Mouse (Mus musculus): ENCODE measurements at regions not wholly inside any gene's neighbourhood (a gene's known extent, or its start where the extent isn't known, plus 50 kb on each side); places are given as distances from the start of the nearest gene placed in this dataset.

- no peak overlapping the region for H3K4me3 ChIP-seq
- no peaks in the 10 kb centered on the region for H3K36me3 ChIP-seq
- H3K27ac ChIP-seq, result no peak overlapping the region
- 69% methylated on average over 4 of the region's 4 CpGs for WGBS
- no peak overlapping the region for H3K9ac ChIP-seq
- no peak for ATAC-seq (replicated peaks; ENCODE audit: insufficient number of reproducible peaks, insufficient read depth, low FRiP score, low read depth)
- H3K9me3 ChIP-seq (replicated peaks), result no peaks in the 10 kb centered on the region
- H3K4me1 ChIP-seq (replicated peaks), result no peaks in the 10 kb centered on the region
- H3K27me3 ChIP-seq, result no peaks in the 10 kb centered on the region
- no peak overlapping the region for H3K4me2 ChIP-seq
Observed at GRCm38 (mm10) chr1:127079012-127079411, 125.8 kb upstream of the Mgat5 start.

DNA sequence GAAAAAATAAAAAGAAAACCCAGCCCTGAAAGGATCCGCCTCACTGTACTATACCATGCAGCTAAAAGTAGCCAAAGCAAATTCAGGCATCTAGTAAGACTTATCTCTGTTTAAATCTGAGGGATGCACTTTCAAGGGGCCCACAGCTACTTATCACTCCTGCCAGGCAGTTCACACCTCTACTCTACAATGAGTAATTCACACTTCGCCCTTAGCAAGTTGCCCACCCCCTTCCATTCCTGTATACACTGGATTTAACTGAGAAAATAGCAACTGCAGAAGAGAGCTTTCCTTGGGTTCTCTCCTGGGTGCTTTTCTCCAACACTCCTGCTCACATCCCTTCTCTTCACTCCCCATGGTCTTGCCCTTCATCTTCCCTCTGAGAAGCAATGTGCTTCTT, 142.4 kb upstream of the Mgat5 start:
- H3K27me3 ChIP-seq, result no peaks in the 10 kb centered on the region
- H3K4me3 ChIP-seq, result no peak overlapping the region
- no peak overlapping the region for H3K9ac ChIP-seq
- no peak overlapping the region for H3K27ac ChIP-seq
- no peaks in the 10 kb centered on the region for H3K36me3 ChIP-seq
- H3K9me3 ChIP-seq (replicated peaks), result no peaks in the 10 kb centered on the region
- WGBS, result 64% methylated on average over 2 of the region's 2 CpGs
- no peak for ATAC-seq (replicated peaks; ENCODE audit: insufficient number of reproducible peaks, insufficient read depth, low FRiP score, low read depth)
- H3K4me1 ChIP-seq (replicated peaks), result no peaks in the 10 kb centered on the region
- H3K4me2 ChIP-seq, result no peak overlapping the region

GRCm38 (mm10) chr1:127045711-127046420, 158.9 kb upstream of the Mgat5 start:
- no peak for ATAC-seq (replicated peaks; ENCODE audit: insufficient number of reproducible peaks, insufficient read depth, low FRiP score, low read depth)
- no peaks in the 10 kb centered on the region for H3K9me3 ChIP-seq (replicated peaks)
- H3K4me2 ChIP-seq, result no peak overlapping the region
- 72% methylated on average over 6 of the region's 6 CpGs for WGBS
- H3K27ac ChIP-seq, result no peak overlapping the region
- H3K27me3 ChIP-seq, result no peaks in the 10 kb centered on the region
- H3K36me3 ChIP-seq, result no peaks in the 10 kb centered on the region
- H3K4me1 ChIP-seq (replicated peaks), result no peaks in the 10 kb centered on the region
- no peak overlapping the region for H3K4me3 ChIP-seq
- H3K9ac ChIP-seq, result no peak overlapping the region

DNA sequence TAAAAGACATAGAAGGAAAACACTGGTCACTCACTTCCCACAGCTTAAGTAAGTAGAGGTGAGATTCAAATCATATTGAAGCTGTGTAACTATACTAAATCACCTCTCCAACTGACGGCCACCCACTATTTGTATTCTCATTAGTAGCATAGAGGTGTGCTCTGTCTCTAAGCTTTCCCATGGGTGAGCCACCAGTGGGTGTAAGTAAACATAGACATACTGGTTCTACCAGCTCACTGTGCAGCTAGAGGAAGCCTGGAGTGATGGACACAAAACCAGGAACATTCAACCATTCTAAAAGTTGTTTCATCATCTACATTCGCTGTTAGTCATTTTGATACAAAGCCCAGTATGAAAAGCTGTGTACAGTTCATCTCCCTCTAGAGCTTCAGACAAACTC, 170.1 kb upstream of the Mgat5 start:
- 84% methylated on average over 2 of the region's 2 CpGs for WGBS
- ATAC-seq (replicated peaks; ENCODE audit: insufficient number of reproducible peaks, insufficient read depth, low FRiP score, low read depth), result no peak
- no peak overlapping the region for H3K4me3 ChIP-seq
- H3K9ac ChIP-seq, result no peak overlapping the region
- no peaks in the 10 kb centered on the region for H3K27me3 ChIP-seq
- H3K9me3 ChIP-seq (replicated peaks), result no peaks in the 10 kb centered on the region
- no peak overlapping the region for H3K4me2 ChIP-seq
- H3K36me3 ChIP-seq, result no peaks in the 10 kb centered on the region
- H3K4me1 ChIP-seq (replicated peaks), result no peaks in the 10 kb centered on the region
- H3K27ac ChIP-seq, result no peak overlapping the region

GRCm38 (mm10) chr1:127031563-127031962, 173.3 kb upstream of the Mgat5 start:
- Histone ChIP-seq H3K9me3 (replicated peaks) (no peaks in the 10 kb centered on the region), H3K4me3 (no peak overlapping the region), H3K27me3 (no peaks in the 10 kb centered on the region), H3K4me1 (replicated peaks) (no peaks in the 10 kb centered on the region), H3K9ac (no peak overlapping the region), H3K27ac (no peak overlapping the region), H3K4me2 (no peak overlapping the region), H3K36me3 (no peaks in the 10 kb centered on the region)
- ATAC-seq (replicated peaks; ENCODE audit: insufficient number of reproducible peaks, insufficient read depth, low FRiP score, low read depth), result no peak
- WGBS, result 29% methylated on average over 4 of the region's 4 CpGs

DNA sequence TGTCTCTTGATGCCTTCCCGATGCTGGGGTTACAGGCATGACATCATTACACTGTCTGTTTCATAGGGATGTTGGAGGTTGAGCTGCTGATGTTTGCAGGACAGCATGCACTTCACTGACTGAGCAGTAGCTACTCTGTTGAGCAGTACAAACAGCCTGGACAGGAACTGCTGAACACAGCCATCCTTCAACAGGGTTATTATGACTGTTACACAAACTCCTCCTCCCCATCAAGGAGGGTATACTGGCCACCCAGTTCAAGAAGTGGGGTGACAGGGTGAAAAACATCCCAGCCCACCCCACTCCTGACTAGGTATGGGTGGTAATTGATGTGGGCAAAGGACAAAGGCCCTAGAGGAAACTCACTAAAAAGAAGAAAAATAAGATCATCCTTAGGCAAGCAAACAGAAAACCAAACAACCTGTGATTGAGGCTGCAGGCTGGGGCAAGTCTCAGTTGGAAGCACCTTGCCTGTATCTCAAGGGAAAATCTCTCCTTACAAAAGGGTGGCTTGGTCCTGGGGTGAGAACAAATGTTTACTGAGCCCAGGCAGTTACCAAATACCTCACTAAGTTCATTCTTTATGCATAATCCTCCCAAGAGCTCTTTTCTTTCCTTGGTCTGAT, 175.8 kb upstream of the Mgat5 start:
- no peaks in the 10 kb centered on the region for H3K9me3 ChIP-seq (replicated peaks)
- WGBS, result 76% methylated on average over 1 of the region's 1 CpGs
- no peak for ATAC-seq (replicated peaks; ENCODE audit: insufficient number of reproducible peaks, insufficient read depth, low FRiP score, low read depth)
- H3K9ac ChIP-seq, result no peak overlapping the region
- no peaks in the 10 kb centered on the region for H3K36me3 ChIP-seq
- no peak overlapping the region for H3K27ac ChIP-seq
- H3K4me3 ChIP-seq, result no peak overlapping the region
- no peak overlapping the region for H3K4me2 ChIP-seq
- H3K4me1 ChIP-seq (replicated peaks), result no peaks in the 10 kb centered on the region
- H3K27me3 ChIP-seq, result no peaks in the 10 kb centered on the region

- H3K27ac ChIP-seq, result no peak overlapping the region
- WGBS, result 68% methylated on average over 3 of the region's 3 CpGs
- no peak overlapping the region for H3K9ac ChIP-seq
- H3K27me3 ChIP-seq, result no peaks in the 10 kb centered on the region
- no peak overlapping the region for H3K4me3 ChIP-seq
- H3K9me3 ChIP-seq (replicated peaks), result no peaks in the 10 kb centered on the region
- no peak overlapping the region for H3K4me2 ChIP-seq
- no peak for ATAC-seq (replicated peaks; ENCODE audit: insufficient number of reproducible peaks, insufficient read depth, low FRiP score, low read depth)
- no peaks in the 10 kb centered on the region for H3K4me1 ChIP-seq (replicated peaks)
- H3K36me3 ChIP-seq, result no peaks in the 10 kb centered on the region
Observed at GRCm38 (mm10) chr1:127023100-127023499, 181.7 kb upstream of the Mgat5 start.

DNA sequence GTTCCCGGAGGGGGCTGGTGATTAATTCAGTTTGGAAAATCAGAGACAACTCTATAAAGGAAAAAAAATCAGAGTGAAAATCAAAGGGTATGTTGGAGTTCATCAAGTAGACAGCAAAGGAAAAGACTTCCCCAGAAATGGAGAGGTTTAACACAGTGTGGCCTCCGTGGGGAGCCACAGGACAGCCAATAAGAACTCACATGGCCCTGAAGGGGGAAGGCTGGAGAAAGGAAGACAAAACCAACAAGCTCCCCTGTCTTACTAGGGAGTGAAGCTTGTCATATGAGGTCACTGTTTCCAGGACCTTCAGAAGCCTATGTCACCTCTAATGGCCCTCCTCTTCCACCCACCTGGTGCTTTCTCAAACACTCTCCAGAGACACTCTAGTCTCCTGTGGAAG, 187.1 kb upstream of the Nckap5 start:
- H3K36me3 ChIP-seq, result no peaks in the 10 kb centered on the region
- no peak overlapping the region for H3K27ac ChIP-seq
- no peaks in the 10 kb centered on the region for H3K27me3 ChIP-seq
- H3K9me3 ChIP-seq (replicated peaks), result no peaks in the 10 kb centered on the region
- no peak overlapping the region for H3K4me2 ChIP-seq
- 57% methylated on average over 2 of the region's 2 CpGs for WGBS
- no peak overlapping the region for H3K4me3 ChIP-seq
- no peak for ATAC-seq (replicated peaks; ENCODE audit: insufficient number of reproducible peaks, insufficient read depth, low FRiP score, low read depth)
- no peak overlapping the region for H3K9ac ChIP-seq
- no peaks in the 10 kb centered on the region for H3K4me1 ChIP-seq (replicated peaks)

DNA sequence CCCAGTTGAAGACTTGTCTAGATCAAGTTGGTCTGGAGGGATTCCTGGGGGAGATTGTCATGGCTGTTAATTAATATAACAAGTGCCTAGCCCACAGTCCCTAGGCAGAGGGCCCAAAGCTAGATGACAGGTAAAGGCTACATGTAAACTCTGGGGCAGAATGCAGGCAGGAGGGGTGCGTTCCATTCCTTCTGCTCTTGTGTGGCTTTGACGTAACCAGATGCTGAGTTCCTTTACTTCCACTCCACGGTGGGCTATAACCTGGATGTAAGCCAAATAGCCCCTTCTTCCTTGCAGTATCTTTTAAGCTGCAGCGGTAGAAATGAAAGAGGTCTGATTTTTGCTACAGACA, 185.3 kb upstream of the Nckap5 start:
- Histone ChIP-seq H3K36me3 (no peaks in the 10 kb centered on the region), H3K27me3 (no peaks in the 10 kb centered on the region), H3K4me3 (no peak overlapping the region), H3K9ac (no peak overlapping the region), H3K27ac (no peak overlapping the region), H3K4me2 (no peak overlapping the region), H3K4me1 (replicated peaks) (no peaks in the 10 kb centered on the region), H3K9me3 (replicated peaks) (no peaks in the 10 kb centered on the region)
- no peak for ATAC-seq (replicated peaks; ENCODE audit: insufficient number of reproducible peaks, insufficient read depth, low FRiP score, low read depth)
- 68% methylated on average over 4 of the region's 4 CpGs for WGBS

GRCm38 (mm10) chr1:127015042-127015893, 184.7 kb upstream of the Nckap5 start:
- H3K36me3 ChIP-seq, result no peaks in the 10 kb centered on the region
- no peak for ATAC-seq (replicated peaks; ENCODE audit: insufficient number of reproducible peaks, insufficient read depth, low FRiP score, low read depth)
- no peaks in the 10 kb centered on the region for H3K4me1 ChIP-seq (replicated peaks)
- H3K27me3 ChIP-seq, result no peaks in the 10 kb centered on the region
- H3K9ac ChIP-seq, result no peak overlapping the region
- no peak overlapping the region for H3K4me3 ChIP-seq
- no peak overlapping the region for H3K27ac ChIP-seq
- whole genome bisulfite sequencing, result 56% methylated on average over 8 of the region's 8 CpGs
- no peak overlapping the region for H3K4me2 ChIP-seq
- no peaks in the 10 kb centered on the region for H3K9me3 ChIP-seq (replicated peaks)

GRCm38 (mm10) chr1:127011901-127012300, 181.3 kb upstream of the Nckap5 start:
- WGBS, result 61% methylated on average over 6 of the region's 6 CpGs
- no peaks in the 10 kb centered on the region for H3K9me3 ChIP-seq (replicated peaks)
- H3K4me3 ChIP-seq, result no peak overlapping the region
- no peaks in the 10 kb centered on the region for H3K27me3 ChIP-seq
- H3K4me2 ChIP-seq, result no peak overlapping the region
- no peak for ATAC-seq (replicated peaks; ENCODE audit: insufficient number of reproducible peaks, insufficient read depth, low FRiP score, low read depth)
- H3K27ac ChIP-seq, result no peak overlapping the region
- H3K4me1 ChIP-seq (replicated peaks), result no peaks in the 10 kb centered on the region
- H3K9ac ChIP-seq, result no peak overlapping the region
- H3K36me3 ChIP-seq, result no peaks in the 10 kb centered on the region

Data from heart, embryonic 15.5 days (tissue).